Mouse (Mus musculus): ENCODE results near the gene Cx3cr1. TPM values are rescaled to one million over a fixed set of nuclear protein-coding genes. Genes with fewer than 3 reads are reported as not detected.

Gene Cx3cr1
- polyA plus RNA-seq, 1 experiment from 2014 or later, result 7.0 TPM

- Histone ChIP-seq H3K36me3 (ENCODE audit: control insufficient read depth, insufficient read depth, low read length) (no peaks in the 10 kb centered on the region), H3K4me3 (ENCODE audit: low read depth, low read length) (no peak overlapping the region), H3K27ac (ENCODE audit: low read depth, low read length) (no peak overlapping the region), H3K27me3 (replicated peaks; ENCODE audit: control insufficient read depth, insufficient read depth, low read length) (no peaks in the 10 kb centered on the region), H3K9me3 (ENCODE audit: control insufficient read depth, low read length) (no peaks in the 10 kb centered on the region), H3K4me1 (replicated peaks; ENCODE audit: control insufficient read depth, insufficient read depth, low read length) (0 out of 2 replicates have a peak, but pooled peaks cover 3% of the 10 kb centered on the region), H3K9ac (ENCODE audit: low read depth, low read length) (no peak overlapping the region), H3K4me2 (no peak overlapping the region)
- WGBS, result 42% methylated on average over 2 of the region's 2 CpGs
- no peak for DNase-seq (ENCODE audit: low spot score)
- no peak for ATAC-seq (replicated peaks; ENCODE audit: low FRiP score)
Measured at GRCm38 (mm10) chr9:119890692-119891091, 179.0 kb downstream of the Cx3cr1 start.

- Histone ChIP-seq H3K27ac (ENCODE audit: low read depth, low read length) (no peak overlapping the region), H3K36me3 (ENCODE audit: control insufficient read depth, insufficient read depth, low read length) (no peaks in the 10 kb centered on the region), H3K27me3 (replicated peaks; ENCODE audit: control insufficient read depth, insufficient read depth, low read length) (no peaks in the 10 kb centered on the region), H3K4me2 (no peak overlapping the region), H3K9me3 (ENCODE audit: control insufficient read depth, low read length) (no peaks in the 10 kb centered on the region), H3K4me3 (ENCODE audit: low read depth, low read length) (no peak overlapping the region), H3K9ac (ENCODE audit: low read depth, low read length) (no peak overlapping the region), H3K4me1 (replicated peaks; ENCODE audit: control insufficient read depth, insufficient read depth, low read length) (no peaks in the 10 kb centered on the region)
- WGBS, result 88% methylated on average over 9 of the region's 9 CpGs
- ATAC-seq (replicated peaks; ENCODE audit: low FRiP score) (no peak), DNase-seq (ENCODE audit: low spot score) (no peak)
Measured at GRCm38 (mm10) chr9:119889446-119889845, 180.2 kb downstream of the Cx3cr1 start.

DNA sequence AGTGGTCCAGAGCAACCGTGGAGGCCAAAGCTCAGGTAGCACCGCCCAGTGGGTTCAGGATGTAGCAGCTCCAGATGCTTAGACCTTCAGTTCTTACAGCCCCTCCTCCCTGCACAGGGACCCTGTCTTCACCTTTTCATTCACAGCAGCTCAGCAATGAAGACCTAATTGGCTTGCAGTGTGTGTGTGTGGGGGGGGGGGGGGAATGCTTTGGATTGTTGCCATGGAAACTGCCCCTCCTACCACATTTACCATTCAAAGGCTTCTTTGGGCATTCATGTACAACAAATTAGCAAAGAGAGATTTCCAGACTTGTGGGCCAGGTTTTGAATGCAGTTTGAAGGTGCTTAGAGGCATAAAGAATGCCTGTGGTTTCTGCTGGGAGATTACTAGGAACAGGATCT lies 180.8 kb downstream of the Cx3cr1 start:
- Histone ChIP-seq H3K9me3 (ENCODE audit: control insufficient read depth, low read length) (no peaks in the 10 kb centered on the region), H3K4me3 (ENCODE audit: low read depth, low read length) (no peak overlapping the region), H3K27ac (ENCODE audit: low read depth, low read length) (no peak overlapping the region), H3K4me1 (replicated peaks; ENCODE audit: control insufficient read depth, insufficient read depth, low read length) (no peaks in the 10 kb centered on the region), H3K9ac (ENCODE audit: low read depth, low read length) (no peak overlapping the region), H3K27me3 (replicated peaks; ENCODE audit: control insufficient read depth, insufficient read depth, low read length) (no peaks in the 10 kb centered on the region), H3K4me2 (no peak overlapping the region), H3K36me3 (ENCODE audit: control insufficient read depth, insufficient read depth, low read length) (no peaks in the 10 kb centered on the region)
- ATAC-seq (replicated peaks; ENCODE audit: low FRiP score) (no peak), DNase-seq (ENCODE audit: low spot score) (no peak)
- WGBS, result 60% methylated on average over 2 of the region's 2 CpGs

DNA sequence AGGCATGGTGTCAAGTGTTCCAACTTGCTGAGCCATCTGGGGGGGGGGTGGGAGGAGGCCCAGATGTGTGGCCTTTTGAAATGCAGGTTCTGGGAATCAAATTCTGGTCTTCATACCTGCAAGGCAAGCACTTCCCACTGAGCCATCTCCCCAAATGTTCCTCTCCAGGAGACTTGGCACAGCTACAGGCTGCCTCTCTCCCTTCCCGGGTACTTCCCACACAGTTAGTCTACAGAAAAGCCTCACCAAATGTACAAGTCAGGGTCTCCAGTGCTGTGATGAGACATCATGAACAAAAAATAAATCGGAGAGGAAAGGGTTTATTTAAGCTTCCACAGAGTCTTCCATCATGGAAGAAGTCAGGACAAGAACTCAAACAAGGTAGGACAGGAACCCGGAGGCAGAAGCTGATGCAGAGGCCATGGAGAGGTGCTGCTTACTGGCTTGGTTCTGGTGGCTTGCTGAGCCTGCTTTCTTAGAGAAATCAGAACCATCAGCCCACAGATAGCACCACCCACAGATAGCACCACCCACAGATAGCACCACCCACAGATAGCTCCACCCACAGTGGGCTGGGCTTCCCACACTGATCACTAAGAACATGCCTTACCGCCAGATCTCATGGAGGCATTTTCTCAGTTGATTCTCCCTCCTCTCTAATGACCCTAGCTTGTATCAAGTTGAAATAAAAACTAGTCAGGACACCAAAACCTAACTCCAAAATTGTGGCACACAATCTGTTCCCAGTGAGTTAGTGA lies 182.4 kb downstream of the Cx3cr1 start:
- Histone ChIP-seq H3K4me1 (replicated peaks; ENCODE audit: control insufficient read depth, insufficient read depth, low read length) (no peaks in the 10 kb centered on the region), H3K36me3 (ENCODE audit: control insufficient read depth, insufficient read depth, low read length) (no peaks in the 10 kb centered on the region), H3K27ac (ENCODE audit: low read depth, low read length) (no peak overlapping the region), H3K9ac (ENCODE audit: low read depth, low read length) (no peak overlapping the region), H3K4me3 (ENCODE audit: low read depth, low read length) (no peak overlapping the region), H3K9me3 (ENCODE audit: control insufficient read depth, low read length) (no peaks in the 10 kb centered on the region), H3K27me3 (replicated peaks; ENCODE audit: control insufficient read depth, insufficient read depth, low read length) (no peaks in the 10 kb centered on the region), H3K4me2 (no peak overlapping the region)
- no peak for DNase-seq (ENCODE audit: low spot score)
- 60% methylated on average over 4 of the region's 4 CpGs for WGBS
- no peak; the same call in 1 of the 2 replicates for ATAC-seq (replicated peaks; ENCODE audit: low FRiP score)

GRCm38 (mm10) chr9:119854170-119854569 lies 215.5 kb downstream of the Cx3cr1 start:
- ATAC-seq (replicated peaks; ENCODE audit: low FRiP score) (no peak), DNase-seq (ENCODE audit: low spot score) (no peak)
- Histone ChIP-seq H3K36me3 (ENCODE audit: control insufficient read depth, insufficient read depth, low read length) (no peaks in the 10 kb centered on the region), H3K9me3 (ENCODE audit: control insufficient read depth, low read length) (no peaks in the 10 kb centered on the region), H3K27me3 (replicated peaks; ENCODE audit: control insufficient read depth, insufficient read depth, low read length) (no peaks in the 10 kb centered on the region), H3K9ac (ENCODE audit: low read depth, low read length) (no peak overlapping the region), H3K4me1 (replicated peaks; ENCODE audit: control insufficient read depth, insufficient read depth, low read length) (no peaks in the 10 kb centered on the region), H3K4me3 (ENCODE audit: low read depth, low read length) (no peak overlapping the region), H3K4me2 (no peak overlapping the region), H3K27ac (ENCODE audit: low read depth, low read length) (no peak overlapping the region)
- WGBS, result 61% methylated on average over 8 of the region's 8 CpGs

GRCm38 (mm10) chr9:119853071-119853846 lies 216.4 kb downstream of the Cx3cr1 start:
- Histone ChIP-seq H3K27me3 (replicated peaks; ENCODE audit: control insufficient read depth, insufficient read depth, low read length) (no peaks in the 10 kb centered on the region), H3K4me1 (replicated peaks; ENCODE audit: control insufficient read depth, insufficient read depth, low read length) (no peaks in the 10 kb centered on the region), H3K9ac (ENCODE audit: low read depth, low read length) (no peak overlapping the region), H3K4me3 (ENCODE audit: low read depth, low read length) (no peak overlapping the region), H3K4me2 (no peak overlapping the region), H3K27ac (ENCODE audit: low read depth, low read length) (no peak overlapping the region), H3K9me3 (ENCODE audit: control insufficient read depth, low read length) (no peaks in the 10 kb centered on the region), H3K36me3 (ENCODE audit: control insufficient read depth, insufficient read depth, low read length) (no peaks in the 10 kb centered on the region)
- DNase-seq (ENCODE audit: low spot score) (no peak), ATAC-seq (replicated peaks; ENCODE audit: low FRiP score) (no peak)
- WGBS, result 70% methylated on average over 2 of the region's 2 CpGs

DNA sequence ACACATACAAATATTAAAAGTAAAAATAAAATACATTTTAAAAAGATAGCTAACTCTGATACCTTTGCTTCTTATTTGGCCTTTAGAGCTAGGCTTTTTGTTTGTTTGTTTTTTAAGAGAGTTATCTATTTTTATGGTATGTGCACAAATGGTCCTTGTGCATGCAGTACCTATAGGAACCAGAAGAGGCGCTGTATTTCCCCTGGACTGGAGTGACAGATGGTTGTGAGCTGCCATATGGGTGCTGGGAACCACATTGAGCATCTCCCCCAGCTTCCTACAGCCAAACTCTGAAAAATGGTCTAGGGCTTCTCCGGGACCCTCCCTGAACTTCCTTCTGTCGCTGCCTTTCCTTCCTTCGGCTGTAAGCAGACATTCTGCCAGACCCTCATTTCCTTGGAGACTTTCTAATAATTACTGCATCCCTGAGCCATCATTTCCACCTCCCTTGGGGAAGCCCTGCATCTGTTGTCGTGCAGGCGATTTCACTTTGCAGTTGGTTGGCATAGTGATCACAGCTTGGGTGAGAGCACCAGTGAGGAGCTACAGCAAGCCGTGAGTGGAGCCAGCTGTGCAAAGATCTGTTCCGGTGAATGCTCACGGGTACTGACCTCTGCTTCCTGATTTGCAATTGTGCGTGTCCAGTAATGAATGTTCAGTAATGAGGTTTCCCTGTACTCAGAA lies 217.2 kb downstream of the Cx3cr1 start:
- no peaks in the 10 kb centered on the region for H3K27me3 ChIP-seq (replicated peaks; ENCODE audit: control insufficient read depth, insufficient read depth, low read length)
- no peaks in the 10 kb centered on the region for H3K36me3 ChIP-seq (ENCODE audit: control insufficient read depth, insufficient read depth, low read length)
- no peak overlapping the region for H3K27ac ChIP-seq (ENCODE audit: low read depth, low read length)
- no peak overlapping the region for H3K4me3 ChIP-seq (ENCODE audit: low read depth, low read length)
- no peak overlapping the region for H3K9ac ChIP-seq (ENCODE audit: low read depth, low read length)
- 72% methylated on average over 10 of the region's 10 CpGs for WGBS
- DNase-seq (ENCODE audit: low spot score) (no peak), ATAC-seq (replicated peaks; ENCODE audit: low FRiP score) (no peak)
- H3K9me3 ChIP-seq (ENCODE audit: control insufficient read depth, low read length), result no peaks in the 10 kb centered on the region
- no peaks in the 10 kb centered on the region for H3K4me1 ChIP-seq (replicated peaks; ENCODE audit: control insufficient read depth, insufficient read depth, low read length)
- H3K4me2 ChIP-seq, result no peak overlapping the region
